Mouse (Mus musculus): Measurements from ENCODE around the gene Sema3d. TPM values are rescaled to one million over a fixed set of nuclear protein-coding genes. Genes with fewer than 3 reads are reported as not detected.

Gene Sema3d
- polyA plus RNA-seq, 1 experiment from 2014 or later: 9.5 TPM

GRCm38 (mm10) chr5:12454946-12455345 lies 71.8 kb downstream of the Sema3d start:
- Histone ChIP-seq H3K4me1 (no peaks in the 10 kb centered on the region), H3K27me3 (ENCODE audit: insufficient read depth, poor library complexity, severe bottlenecking) (no peaks in the 10 kb centered on the region), H3K4me3 (no peak overlapping the region), H3K36me3 (no peaks in the 10 kb centered on the region), H3K9me3 (no peaks in the 10 kb centered on the region), H3K27ac (no peak overlapping the region)
- DNase-seq (ENCODE audit: low spot score): no peak
- 79% methylated on average over 1 of the region's 1 CpGs for WGBS

GRCm38 (mm10) chr5:12457509-12457908 lies 74.3 kb downstream of the Sema3d start:
- no peaks in the 10 kb centered on the region for H3K36me3 ChIP-seq
- no peak for DNase-seq (ENCODE audit: low spot score)
- WGBS: 84% methylated on average over 1 of the region's 1 CpGs
- H3K27me3 ChIP-seq (ENCODE audit: insufficient read depth, poor library complexity, severe bottlenecking): no peaks in the 10 kb centered on the region
- H3K27ac ChIP-seq: no peak overlapping the region
- no peaks in the 10 kb centered on the region for H3K9me3 ChIP-seq
- H3K4me3 ChIP-seq: no peak overlapping the region
- no peaks in the 10 kb centered on the region for H3K4me1 ChIP-seq

GRCm38 (mm10) chr5:12467568-12468336 lies 84.6 kb downstream of the Sema3d start:
- Histone ChIP-seq H3K4me3 (no peak overlapping the region), H3K27me3 (ENCODE audit: insufficient read depth, poor library complexity, severe bottlenecking) (no peaks in the 10 kb centered on the region), H3K9me3 (no peaks in the 10 kb centered on the region), H3K36me3 (no peaks in the 10 kb centered on the region), H3K27ac (no peak overlapping the region), H3K4me1 (no peaks in the 10 kb centered on the region)
- DNase-seq (ENCODE audit: low spot score): no peak
- 72% methylated on average over 4 of the region's 4 CpGs for WGBS

- Histone ChIP-seq H3K4me3 (no peak overlapping the region), H3K36me3 (no peaks in the 10 kb centered on the region), H3K9me3 (no peaks in the 10 kb centered on the region), H3K27me3 (ENCODE audit: insufficient read depth, poor library complexity, severe bottlenecking) (no peaks in the 10 kb centered on the region), H3K4me1 (0 out of 2 replicates have a peak, but pooled peaks cover 4% of the 10 kb centered on the region), H3K27ac (no peak overlapping the region)
- 54% methylated on average over 5 of the region's 5 CpGs for WGBS
- DNase-seq (ENCODE audit: low spot score): no peak
Measured at GRCm38 (mm10) chr5:12474904-12475638, 91.9 kb downstream of the Sema3d start.

GRCm38 (mm10) chr5:12475639-12475916 lies 92.4 kb downstream of the Sema3d start:
- H3K36me3 ChIP-seq: no peaks in the 10 kb centered on the region
- no peak overlapping the region for H3K27ac ChIP-seq
- H3K4me3 ChIP-seq: no peak overlapping the region
- H3K9me3 ChIP-seq: no peaks in the 10 kb centered on the region
- DNase-seq (ENCODE audit: low spot score): no peak
- 0 out of 2 replicates have a peak, but pooled peaks cover 4% of the 10 kb centered on the region for H3K4me1 ChIP-seq
- WGBS: 83% methylated on average over 4 of the region's 4 CpGs
- no peaks in the 10 kb centered on the region for H3K27me3 ChIP-seq (ENCODE audit: insufficient read depth, poor library complexity, severe bottlenecking)

GRCm38 (mm10) chr5:12487926-12488325 lies 104.7 kb downstream of the Sema3d start:
- 71% methylated on average over 2 of the region's 2 CpGs for WGBS
- H3K9me3 ChIP-seq: no peaks in the 10 kb centered on the region
- no peak overlapping the region for H3K4me3 ChIP-seq
- H3K27me3 ChIP-seq (ENCODE audit: insufficient read depth, poor library complexity, severe bottlenecking): no peaks in the 10 kb centered on the region
- no peak overlapping the region for H3K27ac ChIP-seq
- no peaks in the 10 kb centered on the region for H3K36me3 ChIP-seq
- DNase-seq (ENCODE audit: low spot score): no peak
- no peaks in the 10 kb centered on the region for H3K4me1 ChIP-seq

GRCm38 (mm10) chr5:12491704-12492103 lies 108.5 kb downstream of the Sema3d start:
- Histone ChIP-seq H3K27me3 (ENCODE audit: insufficient read depth, poor library complexity, severe bottlenecking) (no peaks in the 10 kb centered on the region), H3K27ac (no peak overlapping the region), H3K9me3 (no peaks in the 10 kb centered on the region), H3K4me1 (no peaks in the 10 kb centered on the region), H3K36me3 (no peaks in the 10 kb centered on the region), H3K4me3 (no peak overlapping the region)
- DNase-seq (ENCODE audit: low spot score): no peak
- 88% methylated on average over 1 of the region's 1 CpGs for WGBS

GRCm38 (mm10) chr5:12498227-12498928 lies 115.2 kb downstream of the Sema3d start:
- Histone ChIP-seq H3K4me3 (no peak overlapping the region), H3K27ac (no peak overlapping the region), H3K36me3 (no peaks in the 10 kb centered on the region), H3K27me3 (ENCODE audit: insufficient read depth, poor library complexity, severe bottlenecking) (no peaks in the 10 kb centered on the region), H3K9me3 (no peaks in the 10 kb centered on the region), H3K4me1 (peaks cover 6% of the 10 kb centered on the region; the same call in 1 of the 2 replicates)
- no peak for DNase-seq (ENCODE audit: low spot score)
- WGBS: 84% methylated on average over 6 of the region's 6 CpGs

GRCm38 (mm10) chr5:12499037-12499436 lies 115.9 kb downstream of the Sema3d start:
- no peak for DNase-seq (ENCODE audit: low spot score)
- H3K27me3 ChIP-seq (ENCODE audit: insufficient read depth, poor library complexity, severe bottlenecking): no peaks in the 10 kb centered on the region
- H3K27ac ChIP-seq: no peak overlapping the region
- H3K4me1 ChIP-seq: peaks cover 6% of the 10 kb centered on the region; the same call in 1 of the 2 replicates
- no peaks in the 10 kb centered on the region for H3K9me3 ChIP-seq
- no peak overlapping the region for H3K4me3 ChIP-seq
- H3K36me3 ChIP-seq: no peaks in the 10 kb centered on the region
- 93% methylated on average over 5 of the region's 5 CpGs for WGBS

GRCm38 (mm10) chr5:12499791-12500504 lies 116.8 kb downstream of the Sema3d start:
- no peaks in the 10 kb centered on the region for H3K9me3 ChIP-seq
- no peaks in the 10 kb centered on the region for H3K36me3 ChIP-seq
- no peak overlapping the region for H3K4me3 ChIP-seq
- H3K27me3 ChIP-seq (ENCODE audit: insufficient read depth, poor library complexity, severe bottlenecking): no peaks in the 10 kb centered on the region
- H3K27ac ChIP-seq: peak overlapping the region; percentile 42; the same call in 1 of the 2 replicates
- WGBS: 52% methylated on average over 6 of the region's 6 CpGs
- DNase-seq (ENCODE audit: low spot score): no peak
- peaks cover 6% of the 10 kb centered on the region; the same call in 1 of the 2 replicates for H3K4me1 ChIP-seq

- Histone ChIP-seq H3K4me1 (peaks cover 1% of the 10 kb centered on the region; the same call in 1 of the 2 replicates), H3K9me3 (no peaks in the 10 kb centered on the region), H3K27ac (no peak overlapping the region), H3K4me3 (no peak overlapping the region), H3K27me3 (ENCODE audit: insufficient read depth, poor library complexity, severe bottlenecking) (no peaks in the 10 kb centered on the region), H3K36me3 (no peaks in the 10 kb centered on the region)
- WGBS: 34% methylated on average over 1 of the region's 1 CpGs
- DNase-seq (ENCODE audit: low spot score): no peak
Measured at GRCm38 (mm10) chr5:12512471-12512870, 129.3 kb downstream of the Sema3d start.

GRCm38 (mm10) chr5:12515283-12515682 lies 132.1 kb downstream of the Sema3d start:
- H3K4me1 ChIP-seq: no peaks in the 10 kb centered on the region
- H3K9me3 ChIP-seq: no peaks in the 10 kb centered on the region
- no peaks in the 10 kb centered on the region for H3K36me3 ChIP-seq
- H3K4me3 ChIP-seq: no peak overlapping the region
- H3K27ac ChIP-seq: no peak overlapping the region
- WGBS: 82% methylated on average over 4 of the region's 4 CpGs
- H3K27me3 ChIP-seq (ENCODE audit: insufficient read depth, poor library complexity, severe bottlenecking): no peaks in the 10 kb centered on the region
- DNase-seq (ENCODE audit: low spot score): no peak

Data from heart, embryonic 10.5 days (tissue).